Mouse (Mus musculus): ENCODE data around the gene Rsph1.

Gene Rsph1

DNA sequence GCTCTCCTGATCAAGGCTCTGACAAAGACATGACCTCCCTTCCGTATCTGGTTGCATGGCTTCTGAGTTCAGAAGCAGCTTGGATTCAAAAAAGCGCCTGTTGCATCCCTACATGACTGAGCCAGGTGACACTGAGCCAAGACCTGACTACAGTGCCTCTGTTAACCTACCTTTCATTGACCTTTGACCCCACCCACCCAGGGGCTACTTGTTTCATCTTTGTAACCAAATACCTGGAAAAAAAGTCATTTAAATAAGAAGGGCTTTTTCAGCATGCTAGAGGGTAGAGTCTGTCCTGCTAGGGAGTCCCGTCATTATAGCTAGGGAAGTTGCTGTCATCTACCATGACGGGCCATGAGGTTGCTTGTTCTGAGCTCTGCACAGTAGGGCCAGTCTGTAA is 26.2 kb upstream of the Rsph1 start:
- no peak for DNase-seq

DNA sequence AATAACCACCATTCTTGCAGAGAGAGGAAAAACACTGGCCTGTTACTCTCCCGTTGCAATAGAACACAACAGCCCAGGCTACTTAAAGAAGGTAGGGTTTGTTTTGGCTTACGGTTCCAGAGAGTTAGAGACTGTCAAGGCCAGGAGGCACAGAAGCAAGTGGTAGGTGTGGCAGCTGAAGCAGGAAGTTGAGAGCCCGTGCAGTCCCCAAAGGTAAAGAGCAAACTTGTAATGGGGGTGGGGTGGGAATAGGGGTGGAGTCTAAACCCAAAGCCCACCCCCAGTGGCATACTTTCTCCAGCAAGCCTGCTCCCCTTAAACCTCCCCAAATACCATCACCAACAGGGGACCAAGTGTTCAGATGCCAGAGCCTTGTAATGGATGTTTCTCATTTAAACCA is 23.6 kb upstream of the Rsph1 start:
- DNase-seq, result no peak

DNA sequence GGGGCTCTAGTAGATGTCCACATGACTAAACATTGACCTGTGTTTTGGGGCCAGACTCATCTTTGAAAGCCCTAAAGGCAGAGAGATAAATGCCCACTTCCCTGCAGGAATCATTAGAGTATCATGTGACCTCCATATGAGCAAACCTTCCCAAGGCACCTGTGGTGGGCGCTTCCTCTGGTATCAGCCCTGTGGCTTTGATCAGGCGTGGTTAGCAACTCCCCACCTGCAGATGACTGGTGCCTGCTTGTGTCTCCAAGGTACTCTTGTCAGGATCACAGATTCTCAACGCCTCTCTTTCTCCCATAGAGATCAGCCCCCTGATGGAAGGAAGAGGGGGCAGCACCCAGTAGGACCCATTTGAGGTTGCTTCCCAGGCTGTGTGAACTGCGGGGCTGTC is 22.8 kb upstream of the Rsph1 start:
- no peak for DNase-seq

- DNase-seq, result no peak
These were observed 21.4 kb upstream of the Rsph1 start for GRCm38 (mm10) chr17:31298419-31299209.

GRCm38 (mm10) chr17:31297521-31297939 is 20.3 kb upstream of the Rsph1 start:
- DNase-seq, result peak; percentile 78 to 88

DNA sequence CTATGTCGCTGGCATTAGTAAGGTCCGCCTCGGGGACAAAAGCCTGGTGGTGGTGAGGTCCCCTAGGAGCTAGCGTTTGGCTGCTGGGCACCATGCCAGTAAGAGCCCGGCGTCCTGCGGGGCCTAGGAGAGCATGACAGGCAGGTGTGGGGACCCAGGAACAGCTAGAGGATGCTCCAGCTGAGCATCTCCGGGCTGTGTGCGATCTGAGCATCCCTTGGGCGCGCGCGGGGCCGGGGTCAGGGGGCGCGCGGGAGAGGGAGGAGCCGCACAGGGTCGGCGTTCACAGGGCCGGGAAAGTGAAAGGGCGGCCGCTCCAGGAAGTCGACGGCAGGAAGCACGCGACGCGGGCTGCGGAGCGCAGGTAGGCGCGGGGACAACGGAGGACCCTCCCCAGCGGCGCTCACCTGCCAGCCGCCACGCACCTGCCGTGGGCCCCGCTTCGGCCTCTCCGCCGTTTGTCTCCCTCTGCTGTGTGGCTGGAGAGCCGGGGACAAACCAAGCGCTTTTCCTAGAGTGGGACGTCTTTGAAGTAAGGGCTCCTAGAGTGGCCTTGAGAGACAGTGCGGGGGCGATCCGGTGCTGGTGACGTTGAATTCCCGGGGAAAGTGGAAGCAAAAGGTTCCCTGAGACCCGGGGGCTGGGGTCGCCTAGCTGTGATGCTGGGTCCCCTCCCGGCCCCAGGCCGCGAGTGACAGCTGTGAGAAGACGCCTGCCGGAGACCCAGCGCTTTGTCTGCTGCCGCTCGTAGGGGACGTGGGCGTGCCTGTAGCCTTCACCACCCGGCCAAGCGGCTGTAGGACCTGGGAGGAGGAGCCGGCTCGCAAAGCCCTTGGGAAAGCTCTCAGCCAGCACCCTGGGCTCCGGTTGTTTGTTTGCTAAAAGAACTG is 19.0 kb upstream of the Rsph1 start:
- peak; percentile 84 to 87 for DNase-seq

DNA sequence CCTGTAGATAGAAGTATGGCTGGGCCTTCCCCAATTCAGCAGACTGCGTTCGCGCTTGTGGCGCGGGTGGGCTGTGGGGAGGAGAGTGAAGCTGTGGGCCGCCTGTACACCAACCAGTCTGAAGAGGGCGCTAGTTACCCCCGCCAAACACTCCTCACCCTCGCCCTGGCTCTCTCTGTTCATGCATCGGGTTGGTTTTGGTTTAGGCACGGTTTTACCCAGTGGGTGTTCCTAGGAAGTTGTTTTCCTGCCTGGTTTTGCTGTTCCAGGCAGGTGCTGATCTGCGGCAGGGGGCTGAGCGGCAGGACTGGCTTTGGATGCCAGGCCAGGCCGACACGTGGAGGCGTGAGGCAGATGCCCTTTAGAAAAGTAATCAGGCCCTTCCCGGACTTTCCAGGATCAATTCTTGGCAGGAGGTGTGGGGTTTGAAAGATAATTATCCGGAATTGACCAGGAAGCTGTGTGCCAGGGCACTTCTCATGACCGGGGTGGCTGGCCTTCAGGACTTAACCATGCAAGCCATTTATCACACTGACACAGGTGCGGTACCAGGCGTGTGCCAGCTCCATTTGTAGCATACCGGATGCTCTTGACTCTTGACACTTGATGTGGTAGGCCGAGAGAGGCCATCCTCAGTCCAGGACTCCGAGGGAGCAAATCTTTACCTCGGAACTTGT is 18.2 kb upstream of the Rsph1 start:
- DNase-seq, result peak in 1 of 2 experiments; percentile 42

DNA sequence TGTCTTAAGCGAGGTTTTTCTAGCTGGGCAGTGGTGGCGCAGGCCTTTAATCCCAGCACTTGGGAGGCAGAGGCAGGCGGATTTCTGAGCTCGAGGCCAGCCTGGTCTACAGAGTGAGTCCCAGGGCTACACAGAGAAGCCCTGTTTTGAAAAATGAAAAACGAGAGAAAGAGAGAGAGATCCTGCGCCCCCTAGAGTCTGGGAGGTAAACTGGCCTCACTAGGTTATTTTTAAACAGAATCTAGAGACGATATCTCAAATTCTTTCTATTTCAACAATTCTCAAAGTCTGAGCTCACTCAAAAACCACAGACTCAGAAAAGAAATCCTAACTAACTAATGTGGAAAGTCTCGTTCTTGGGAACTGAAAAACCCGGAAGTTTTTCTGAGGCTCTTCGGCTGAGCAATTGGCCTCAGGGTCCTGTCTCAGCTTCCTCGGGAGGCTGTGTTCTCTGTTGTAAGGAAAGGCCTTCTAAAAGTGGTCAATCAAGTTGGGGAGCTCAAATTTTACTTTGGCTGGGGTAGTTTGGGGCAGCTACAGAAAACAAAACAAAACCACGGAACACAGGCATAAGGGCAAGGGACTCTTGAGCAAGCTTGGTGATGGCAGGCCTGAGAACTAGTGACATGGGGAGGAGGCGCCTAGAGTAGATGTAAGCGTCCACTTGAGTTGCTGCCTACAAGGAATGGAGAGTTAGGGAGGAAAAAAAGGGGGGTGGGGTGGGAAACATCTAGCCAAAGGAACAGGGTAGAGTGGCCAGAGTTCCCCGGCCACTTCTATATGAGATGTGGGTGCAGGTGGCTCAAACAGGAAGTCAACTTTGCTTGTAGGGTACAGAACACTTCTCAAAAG is 17.4 kb upstream of the Rsph1 start:
- DNase-seq, result peak in 1 of 2 experiments; percentile 68

GRCm38 (mm10) chr17:31290859-31291258 is 13.7 kb upstream of the Rsph1 start:
- DNase-seq, result peak; percentile 46 to 47

GRCm38 (mm10) chr17:31290311-31290710 is 13.1 kb upstream of the Rsph1 start:
- no peak for DNase-seq

- no peak for DNase-seq
These were observed 12.0 kb upstream of the Rsph1 start for GRCm38 (mm10) chr17:31288999-31289726.

DNA sequence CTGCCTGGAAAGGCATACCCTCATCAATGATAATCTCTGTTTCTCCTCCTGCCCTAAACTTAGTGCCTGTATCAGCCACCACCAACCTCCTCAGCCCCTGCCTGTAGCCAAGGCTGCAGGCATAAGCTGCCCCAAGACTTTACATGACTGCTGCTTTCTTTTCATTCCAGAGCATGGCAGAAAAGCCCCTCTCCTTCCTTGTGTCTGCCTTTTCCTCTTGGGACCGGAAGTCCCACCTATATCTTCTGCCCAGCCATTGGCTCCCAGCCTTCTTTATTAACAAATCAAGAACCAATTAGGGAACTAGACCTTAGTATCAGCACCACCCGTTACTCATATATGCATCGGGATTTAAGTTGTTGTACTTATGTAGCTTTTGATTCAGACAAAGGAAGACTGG is 10.0 kb upstream of the Rsph1 start:
- no peak for DNase-seq

DNA sequence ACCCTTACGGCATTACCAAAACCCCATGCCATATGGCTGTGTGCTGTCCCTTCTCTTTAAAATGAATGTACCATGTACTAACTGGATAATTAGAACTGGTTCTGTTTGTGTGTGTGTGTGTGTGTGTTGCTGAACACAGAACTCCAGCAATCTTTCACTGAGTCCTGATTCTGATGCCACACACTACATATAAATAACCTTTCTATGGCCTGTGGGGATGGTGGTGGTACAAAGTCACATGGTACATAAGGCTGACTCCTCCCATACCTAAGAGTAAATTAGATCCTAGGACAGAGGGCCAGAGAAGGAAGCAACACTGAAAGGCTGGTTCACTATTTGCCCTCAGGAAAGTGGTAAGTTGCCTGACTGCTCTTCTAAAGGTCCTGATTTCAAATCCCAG is 9.3 kb upstream of the Rsph1 start, which contains the start of gene Slc37a1:
TSS of gene Slc37a1 (plus strand) at position 301 of the 400 bp plus-strand sequence.
- no peak for DNase-seq

DNA sequence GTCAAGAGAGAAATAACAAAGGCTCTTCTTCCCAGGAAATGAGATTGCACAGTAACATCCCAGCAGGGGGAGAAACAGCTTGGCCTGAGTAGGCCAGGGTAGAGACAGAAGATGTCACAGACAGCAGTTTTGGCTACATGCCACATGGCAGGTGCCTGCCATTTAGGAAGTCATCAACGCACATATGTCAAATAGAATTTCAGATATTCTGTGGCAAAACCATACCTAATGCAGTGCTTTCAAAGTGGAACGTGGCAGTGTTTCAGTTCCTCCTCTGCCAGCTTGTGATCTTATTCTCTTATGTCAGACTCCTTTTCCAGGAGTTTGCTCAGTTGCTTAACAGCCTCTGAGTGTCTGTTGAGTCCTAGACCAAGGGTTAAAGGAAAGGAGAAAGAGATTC is 8.7 kb upstream of the Rsph1 start:
- no peak for DNase-seq

GRCm38 (mm10) chr17:31282687-31283053 is 5.5 kb upstream of the Rsph1 start:
- no peak for DNase-seq

DNA sequence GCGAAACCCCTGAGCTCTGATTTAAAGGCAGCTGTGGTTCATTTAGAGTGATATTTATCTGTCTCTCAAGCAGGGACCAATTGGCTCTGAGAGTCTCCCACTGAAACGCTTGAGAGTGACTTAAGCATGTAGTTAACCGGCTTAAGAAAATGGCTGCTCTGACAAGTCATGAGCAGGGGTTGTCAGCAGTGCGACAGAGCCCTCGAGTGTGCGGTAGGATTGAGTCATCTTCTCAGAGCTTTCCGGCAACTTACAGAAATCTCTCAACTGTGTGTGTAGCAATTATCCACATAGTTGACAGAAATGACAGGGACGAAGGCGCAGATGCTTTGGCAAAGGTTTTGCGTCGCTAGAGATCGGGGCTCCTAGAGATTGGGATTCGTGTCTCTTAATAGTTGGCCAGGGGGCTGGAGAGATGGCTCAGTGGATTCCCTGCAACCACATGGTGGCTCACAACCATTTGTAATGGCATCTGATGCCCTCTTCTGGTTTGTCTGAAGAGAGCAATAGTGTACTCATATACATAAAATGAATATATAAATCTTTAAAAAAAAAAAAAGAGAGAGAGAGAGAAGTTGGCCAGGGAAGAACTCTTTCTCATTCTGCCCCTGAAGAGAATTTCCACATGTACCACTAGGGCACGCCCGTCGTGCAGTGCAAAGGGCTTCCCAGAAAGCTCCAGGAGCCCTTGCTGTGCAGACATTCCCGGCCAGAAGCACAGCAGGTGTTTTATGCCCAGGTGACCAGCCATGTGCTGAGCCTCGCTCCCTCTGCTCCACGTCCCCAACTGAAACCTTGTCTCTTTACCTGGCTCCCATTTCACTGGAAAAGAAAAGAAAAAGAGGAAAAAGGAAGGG is 4.9 kb upstream of the Rsph1 start:
- peak in 1 of 2 experiments; percentile 38 for DNase-seq

GRCm38 (mm10) chr17:31280269-31280668 is 3.1 kb upstream of the Rsph1 start:
- no peak for DNase-seq

GRCm38 (mm10) chr17:31279541-31279940 is 2.4 kb upstream of the Rsph1 start:
- DNase-seq, result no peak

- DNase-seq, result no peak
These were observed 748 bp upstream of the Rsph1 start for GRCm38 (mm10) chr17:31277931-31278330.

DNA sequence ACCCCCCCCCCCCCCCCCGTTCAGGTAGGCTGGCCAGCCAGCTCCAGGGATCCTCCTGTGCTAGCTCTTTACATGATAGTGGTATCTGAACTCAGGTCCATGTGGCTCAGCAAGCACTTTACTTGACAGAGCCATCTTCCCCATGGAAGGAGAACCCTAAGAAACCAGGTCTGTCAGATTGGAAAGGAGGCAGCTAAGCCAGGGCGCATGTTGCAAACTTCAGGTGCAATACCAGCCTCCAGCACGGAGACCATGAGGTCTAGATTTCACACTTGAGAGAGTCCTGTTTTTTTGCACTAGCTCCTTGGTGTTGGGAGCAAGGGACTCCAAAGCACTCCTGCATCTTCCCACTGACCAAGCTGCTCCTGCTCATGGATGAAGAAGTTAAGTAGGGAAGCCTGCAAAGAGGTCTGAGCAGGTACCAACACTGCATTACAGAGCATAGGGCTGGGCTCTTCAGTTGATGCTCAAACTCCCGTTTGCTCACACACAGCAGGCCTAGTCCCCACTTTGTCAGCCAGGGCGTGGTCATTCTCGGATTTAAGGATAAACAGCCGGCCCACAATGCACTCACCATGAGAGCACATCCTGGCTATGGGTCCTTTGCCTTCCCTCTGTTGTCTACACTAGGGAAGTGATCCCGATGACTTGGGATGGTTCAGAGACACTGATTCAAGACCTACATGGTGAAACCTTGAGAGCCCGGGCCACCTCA is 819 bp downstream of the Rsph1 start:
- DNase-seq, result no peak

All from kidney, postnatal 36 days (tissue).